Mouse (Mus musculus) heart, adult 2 months (tissue): ENCODE data around the gene Sdccag8. TPM values are rescaled to one million over a fixed set of nuclear protein-coding genes. Genes with fewer than 3 reads are reported as not detected.

Experiments
- DNase-seq, 2 experiments: peaks; one replicate each; pipeline ENCODE4 v3.0.0; 2021
- H3K27ac ChIP-seq: fragments of 200-600 bp; 2 replicates; pipeline ENCODE4 v1.8.1; 2022
- H3K27me3 ChIP-seq: fragments of 200-500 bp; 2 replicates; pipeline ENCODE4 v1.6.1; 2012; ENCODE audit warnings: mild to moderate bottlenecking, low read length, inconsistent platforms, mixed read lengths; ENCODE audit not compliant: control insufficient read depth, insufficient read depth
- H3K36me3 ChIP-seq: fragments of 200-500 bp; 2 replicates; pipeline ENCODE4 v1.6.1; 2012; ENCODE audit warnings: low read length, inconsistent platforms; ENCODE audit not compliant: control insufficient read depth, insufficient read depth
- H3K4me1 ChIP-seq: fragments of 200-500 bp; 2 replicates; pipeline ENCODE4 v1.6.1; 2011; ENCODE audit warnings: low read length; ENCODE audit not compliant: control insufficient read depth, insufficient read depth
- H3K4me3 ChIP-seq: fragments of 200-600 bp; 2 replicates; pipeline ENCODE4 v1.8.1; 2022
- H3K79me2 ChIP-seq: fragments of 200-500 bp; replicated peaks from 2 replicates; pipeline ENCODE4 v1.6.1; 2012; ENCODE audit warnings: mild to moderate bottlenecking, inconsistent platforms, low read length, moderate library complexity, mixed read lengths; ENCODE audit not compliant: control insufficient read depth, insufficient read depth
- H3K9ac ChIP-seq: fragments of 200-500 bp; 2 replicates; pipeline ENCODE4 v1.6.1; 2012; ENCODE audit warnings: low read depth, mild to moderate bottlenecking, control low read depth, inconsistent platforms, low read length, mixed read lengths
- CTCF ChIP-seq: fragments of 200-600 bp; IDR thresholded peaks from 2 replicates; pipeline ENCODE4 v1.8.1; 2022; ENCODE audit warnings: antibody characterized with exemption, mild to moderate bottlenecking, moderate library complexity
- EP300 ChIP-seq: fragments of 200-500 bp; IDR thresholded peaks from 2 replicates; pipeline ENCODE4 v1.6.1; 2011; ENCODE audit warnings: low read depth, low read length, control low read depth; ENCODE audit not compliant: insufficient read depth
- POLR2A ChIP-seq: fragments of 200-500 bp; IDR thresholded peaks from 2 replicates; pipeline ENCODE4 v1.6.1; 2011; ENCODE audit warnings: mild to moderate bottlenecking, low read depth, low read length, control low read depth; ENCODE audit not compliant: insufficient read depth
- WGBS: fragments of 180-500 bp; shearing (Covaris S2); methylation state at CpG from one replicate; pipeline ENCODE4 v1.1.7; 2018; 5-methylcytosine and 5-hydroxymethylcytosine counted together
- intact Hi-C: fragments of 180-260 bp; cut with DNase I; formaldehyde crosslinking; loops from one replicate; pipeline ENCODE4 v1.15.1; 2025
- polyA plus RNA-seq: library from polyadenylated mRNA; depleted of rRNA; stranded (reverse); fragments of >200 nt; gene quantifications from 2 replicates; pipeline ENCODE4 v1.2.3, GENCODE M21; 2012
- total RNA-seq, 2 experiments: library from RNA; stranded (reverse); gene quantifications; 2 replicates each; pipeline ENCODE4 v1.2.3; 2021

Sdccag8 gene
- total and polyA plus RNA-seq, 3 experiments: 2.6 to 4.6 (median 3.5) TPM

- TF ChIP-seq CTCF (no peak), EP300 (no peak), POLR2A (no peak)
- Histone ChIP-seq H3K4me3 (no peak overlapping the region), H3K4me1 (peaks cover 13% of the 10 kb centered on the region), H3K27me3 (no peaks in the 10 kb centered on the region), H3K27ac (no peak overlapping the region), H3K9ac (no peak overlapping the region), H3K36me3 (no peaks in the 10 kb centered on the region), H3K79me2 (no peaks in the 10 kb centered on the region)
- intact Hi-C loops: no loop called here
- DNase-seq: no peak
- 93% methylated on average over 8 of the region's 8 CpGs for WGBS
Observed at GRCm38 (mm10) chr1:176992517-176992916, 178.1 kb downstream of the Sdccag8 start.

- WGBS: 60% methylated on average over 18 of the region's 18 CpGs
- no peak overlapping the region for H3K27ac ChIP-seq
- no peaks in the 10 kb centered on the region for H3K27me3 ChIP-seq
- peaks cover 13% of the 10 kb centered on the region for H3K4me1 ChIP-seq
- no peaks in the 10 kb centered on the region for H3K79me2 ChIP-seq
- intact Hi-C loops: no loop called here
- no peak overlapping the region for H3K4me3 ChIP-seq
- no peaks in the 10 kb centered on the region for H3K36me3 ChIP-seq
- DNase-seq: no peak
- TF ChIP-seq EP300 (no peak), CTCF (no peak), POLR2A (no peak)
- no peak overlapping the region for H3K9ac ChIP-seq
Observed at GRCm38 (mm10) chr1:176993141-176994010, 178.9 kb downstream of the Sdccag8 start.

DNA sequence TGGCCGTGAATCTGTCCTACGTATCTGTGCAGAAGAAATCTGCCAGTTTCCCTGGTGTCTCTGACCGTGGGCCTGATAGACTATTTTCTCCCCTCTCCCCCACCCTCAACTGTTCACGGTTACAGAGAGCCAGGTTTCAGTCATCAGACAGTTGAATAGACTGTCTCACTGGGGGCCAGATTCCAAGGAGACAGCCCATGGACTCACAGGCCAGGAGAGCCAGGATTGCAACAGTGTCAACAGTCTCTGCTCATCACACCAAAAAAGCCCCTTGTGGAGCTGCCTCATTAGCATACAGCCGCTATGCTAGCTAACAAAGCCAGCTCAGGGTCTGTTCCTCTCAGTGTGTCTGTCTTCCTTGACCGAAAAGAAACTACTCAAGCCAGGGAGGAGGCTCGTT lies 179.6 kb downstream of the Sdccag8 start:
- intact Hi-C loops: no loop called here
- Histone ChIP-seq H3K27me3 (no peaks in the 10 kb centered on the region), H3K4me1 (peaks cover 13% of the 10 kb centered on the region), H3K9ac (no peak overlapping the region), H3K79me2 (no peaks in the 10 kb centered on the region), H3K36me3 (no peaks in the 10 kb centered on the region), H3K4me3 (no peak overlapping the region), H3K27ac (no peak overlapping the region)
- DNase-seq: no peak
- 77% methylated on average over 7 of the region's 7 CpGs for WGBS
- TF ChIP-seq CTCF (no peak), POLR2A (no peak), EP300 (no peak)

DNA sequence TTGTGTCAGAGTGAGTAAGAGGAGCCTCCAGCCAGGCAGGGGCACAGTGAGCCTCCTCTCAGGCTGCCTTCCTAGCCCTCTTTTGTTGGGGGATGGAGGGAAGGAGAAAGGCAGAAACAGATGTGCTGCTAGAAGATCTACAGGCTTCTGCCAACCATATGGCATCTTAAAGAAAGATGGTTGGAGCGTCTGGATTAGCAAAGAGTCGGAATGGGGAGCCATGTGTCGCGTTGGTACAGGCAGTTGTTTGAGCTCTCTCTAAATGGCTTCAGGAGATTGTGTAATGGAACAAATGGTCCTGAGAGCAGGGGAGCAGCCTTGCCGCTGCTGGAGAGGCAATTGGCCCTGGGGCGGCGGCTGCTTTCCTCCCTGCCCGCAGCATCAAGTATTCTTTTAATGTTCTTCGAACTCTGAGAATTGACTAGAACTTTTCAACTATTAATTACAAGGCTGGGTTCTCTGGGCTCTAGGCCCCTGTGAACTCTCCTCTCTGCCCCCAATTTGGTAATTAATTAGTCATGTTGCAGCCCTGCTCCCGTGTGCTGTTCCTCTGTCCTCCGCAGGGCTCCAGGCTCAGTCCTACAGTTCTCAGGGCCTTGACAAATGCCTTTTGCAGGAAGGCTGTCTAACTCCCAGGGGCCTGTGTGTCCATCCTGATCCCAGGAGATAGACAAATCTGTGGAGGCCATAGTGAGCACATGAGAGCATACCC lies 180.4 kb downstream of the Sdccag8 start:
- DNase-seq: no peak
- intact Hi-C loops: no loop called here
- Histone ChIP-seq H3K36me3 (no peaks in the 10 kb centered on the region), H3K27ac (no peak overlapping the region), H3K79me2 (no peaks in the 10 kb centered on the region), H3K4me3 (no peak overlapping the region), H3K4me1 (peaks cover 13% of the 10 kb centered on the region), H3K27me3 (no peaks in the 10 kb centered on the region), H3K9ac (no peak overlapping the region)
- WGBS: 89% methylated on average over 11 of the region's 11 CpGs
- TF ChIP-seq POLR2A: no peak
- no peak for TF ChIP-seq EP300
- no peak for TF ChIP-seq CTCF

DNA sequence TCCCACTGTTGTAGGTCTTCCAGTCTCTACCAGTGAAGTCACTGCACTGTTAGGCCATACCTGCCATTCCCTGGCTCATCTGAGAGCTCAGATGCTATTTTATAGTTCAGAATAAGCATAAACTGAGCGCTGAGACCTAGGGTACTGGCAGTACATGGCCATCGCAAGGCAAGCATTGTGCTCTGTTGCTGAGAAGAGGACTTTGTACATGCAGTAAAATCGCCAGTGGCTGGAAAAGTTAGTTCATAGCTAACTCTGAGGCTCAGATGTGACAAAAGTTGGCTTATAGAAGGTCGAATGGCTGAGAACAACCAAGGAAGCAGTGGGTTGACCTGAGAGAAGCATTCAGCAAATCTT lies 180.9 kb downstream of the Sdccag8 start:
- peaks cover 13% of the 10 kb centered on the region for H3K4me1 ChIP-seq
- no peak overlapping the region for H3K27ac ChIP-seq
- 90% methylated on average over 4 of the region's 4 CpGs for WGBS
- H3K79me2 ChIP-seq: no peaks in the 10 kb centered on the region
- TF ChIP-seq POLR2A (no peak), CTCF (no peak), EP300 (no peak)
- no peak for DNase-seq
- H3K27me3 ChIP-seq: no peaks in the 10 kb centered on the region
- intact Hi-C loops: no loop called here
- no peak overlapping the region for H3K9ac ChIP-seq
- no peak overlapping the region for H3K4me3 ChIP-seq
- no peaks in the 10 kb centered on the region for H3K36me3 ChIP-seq

DNA sequence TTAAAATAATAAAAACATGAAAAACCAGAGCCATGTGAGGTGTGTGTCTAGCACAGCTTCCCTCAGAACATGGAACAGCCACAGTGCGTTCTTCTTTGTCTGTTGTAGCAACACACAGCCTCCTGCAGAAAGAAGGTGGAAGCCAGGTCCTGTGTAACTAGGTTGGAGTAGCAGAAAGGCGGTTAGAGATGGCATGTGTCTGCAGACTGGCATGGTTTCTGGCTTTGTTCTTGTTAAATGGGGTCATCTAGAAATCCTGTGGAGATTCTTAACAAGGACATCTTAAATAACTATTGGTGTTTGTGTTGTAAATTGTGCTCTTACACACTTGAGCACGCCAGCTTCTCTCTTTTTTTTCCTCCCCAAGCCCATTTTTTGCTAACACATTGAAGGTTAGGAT lies 181.7 kb downstream of the Sdccag8 start:
- 97% methylated on average over 3 of the region's 3 CpGs for WGBS
- Histone ChIP-seq H3K27me3 (no peaks in the 10 kb centered on the region), H3K4me1 (peaks cover 11% of the 10 kb centered on the region), H3K36me3 (no peaks in the 10 kb centered on the region), H3K27ac (no peak overlapping the region), H3K79me2 (no peaks in the 10 kb centered on the region), H3K9ac (no peak overlapping the region), H3K4me3 (no peak overlapping the region)
- no peak for DNase-seq
- no peak for TF ChIP-seq CTCF
- TF ChIP-seq EP300: no peak
- no peak for TF ChIP-seq POLR2A
- intact Hi-C loops: no loop called here
